Mouse (Mus musculus) spleen, adult 12 weeks (tissue): ENCODE results near the gene N4bp3.

Experiments used
- DNase-seq: peaks from one replicate; pipeline ENCODE4 v3.0.0; 2022; ENCODE audit warnings: low spot score

N4bp3 gene

DNA sequence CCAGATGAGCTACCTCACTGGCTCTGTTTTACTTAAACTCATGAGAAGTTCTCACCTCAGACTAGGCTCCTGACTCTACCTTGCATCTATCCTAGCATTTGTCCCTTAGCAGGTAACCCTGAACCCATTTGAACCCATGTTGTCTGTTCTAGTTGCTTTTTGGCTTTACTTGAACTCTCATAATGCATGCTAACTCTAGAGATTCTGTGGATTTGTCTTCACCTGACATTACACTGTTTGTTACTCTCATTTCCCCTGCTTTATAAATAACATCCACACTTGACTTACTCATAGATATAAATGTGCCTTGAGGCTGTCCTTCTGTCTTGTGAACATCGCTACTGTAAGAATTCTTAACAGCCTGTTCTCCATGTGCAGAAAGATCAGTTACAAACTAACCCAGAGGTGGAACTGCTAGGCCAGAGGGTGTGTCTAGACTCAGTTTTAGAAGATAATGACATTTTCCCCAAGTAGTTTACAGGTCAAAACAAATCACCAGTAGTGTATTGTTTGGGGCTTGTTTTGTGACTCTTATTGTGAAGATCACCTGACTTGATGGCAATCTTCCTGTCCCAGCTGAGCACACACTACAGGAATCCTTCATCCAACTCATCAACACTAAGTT, 55.1 kb downstream of the N4bp3 start:
- no peak for DNase-seq

DNA sequence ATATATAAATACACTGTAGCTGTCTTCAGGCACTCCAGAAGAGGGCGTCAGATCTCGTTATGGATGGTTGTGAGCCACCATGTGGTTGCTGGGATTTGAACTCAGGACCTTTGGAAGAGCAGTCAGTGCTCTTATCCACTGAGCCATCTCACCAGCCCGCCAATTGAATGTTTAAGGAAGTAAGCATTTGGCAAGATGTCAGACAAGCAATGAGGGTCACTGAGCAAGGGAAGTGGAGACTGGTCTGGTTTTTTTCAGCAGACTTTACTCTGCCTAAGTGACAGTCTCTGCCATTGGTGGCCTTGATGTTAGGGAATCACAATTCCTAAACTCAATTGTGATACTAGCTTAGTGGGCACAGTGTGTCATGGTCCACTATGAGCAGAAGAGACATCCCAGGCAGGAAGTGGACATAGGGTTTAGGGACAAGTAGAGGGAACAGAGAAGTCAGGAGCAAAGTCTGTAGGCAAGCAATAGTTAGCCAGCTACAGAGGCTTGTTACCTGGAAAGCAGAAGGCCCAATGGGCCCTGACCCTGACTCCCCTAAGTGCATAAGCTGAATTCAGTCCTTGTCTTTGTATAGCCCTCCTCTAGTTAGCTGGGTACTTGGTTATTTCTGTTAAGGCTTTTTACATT, 55.8 kb downstream of the N4bp3 start:
- no peak for DNase-seq

DNA sequence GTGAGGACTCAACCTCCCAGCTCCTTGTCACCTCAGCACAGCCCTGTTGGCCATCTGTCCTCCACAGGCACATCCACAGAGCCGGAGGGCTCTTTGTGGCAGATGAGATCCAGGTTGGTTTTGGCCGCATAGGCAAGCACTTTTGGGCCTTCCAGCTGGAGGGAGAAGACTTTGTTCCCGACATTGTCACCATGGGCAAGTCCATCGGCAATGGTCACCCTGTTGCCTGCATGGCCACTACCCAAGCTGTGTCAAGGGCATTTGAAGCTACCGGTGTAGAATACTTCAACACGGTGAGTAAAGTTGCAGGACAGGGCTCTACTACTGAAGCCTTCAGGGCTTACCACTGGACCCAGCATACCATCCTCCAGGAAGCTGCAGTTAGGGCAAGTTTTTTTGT, 56.8 kb downstream of the N4bp3 start:
- no peak for DNase-seq

DNA sequence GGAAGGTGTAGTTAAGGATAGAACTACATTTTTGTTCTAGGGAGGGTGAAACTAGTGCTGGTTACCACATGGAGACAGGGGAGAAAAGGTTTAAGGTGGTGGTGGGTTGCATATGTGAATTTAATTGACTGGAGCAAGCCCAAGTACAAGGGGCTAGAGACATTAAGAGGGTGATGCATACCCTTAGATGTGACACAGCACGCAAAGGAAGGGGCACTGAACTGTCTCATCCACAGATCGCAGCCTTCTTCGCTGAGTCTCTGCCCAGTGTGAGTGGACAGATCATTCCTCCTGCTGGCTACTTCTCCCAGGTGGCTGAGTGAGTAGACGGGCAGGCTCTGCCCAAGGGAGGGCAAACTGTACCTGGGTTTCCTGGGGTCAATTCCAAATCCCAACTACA, 57.3 kb downstream of the N4bp3 start:
- no peak for DNase-seq
